Mouse (Mus musculus): ENCODE data around the gene Lpp. TPM values are rescaled to one million over a fixed set of nuclear protein-coding genes. Genes with fewer than 3 reads are reported as not detected.

Lpp gene
- total RNA-seq, 1 experiment from 2014 or later, result 24.1 TPM

DNA sequence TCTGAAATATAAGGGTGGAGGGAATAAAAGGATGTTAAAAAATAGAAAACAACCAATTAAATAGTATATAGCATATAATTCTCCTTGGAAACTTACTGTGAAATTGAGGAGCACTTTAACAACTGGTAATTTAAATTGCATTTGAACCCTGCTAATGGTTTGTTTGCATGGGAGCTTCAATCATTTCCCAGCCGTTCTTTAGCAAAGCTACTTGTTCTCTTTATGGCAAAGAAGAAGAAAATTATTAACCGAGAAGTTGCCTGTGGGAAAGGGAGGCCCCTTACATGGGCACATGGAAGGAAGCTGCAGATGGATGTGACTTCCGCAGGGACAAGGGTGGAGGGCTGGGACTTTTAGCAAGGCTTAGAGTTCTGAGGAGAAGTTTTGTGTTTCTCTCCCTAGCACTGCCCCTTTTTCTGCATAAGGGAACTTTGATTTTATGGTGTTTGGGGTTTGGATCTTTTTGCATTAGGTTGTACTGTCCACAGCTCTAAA, 62.1 kb downstream of the Lpp start:
- no peak for ATAC-seq (ENCODE audit: extremely low read depth, insufficient number of reproducible peaks, low FRiP score, poor library complexity, severe bottlenecking)

DNA sequence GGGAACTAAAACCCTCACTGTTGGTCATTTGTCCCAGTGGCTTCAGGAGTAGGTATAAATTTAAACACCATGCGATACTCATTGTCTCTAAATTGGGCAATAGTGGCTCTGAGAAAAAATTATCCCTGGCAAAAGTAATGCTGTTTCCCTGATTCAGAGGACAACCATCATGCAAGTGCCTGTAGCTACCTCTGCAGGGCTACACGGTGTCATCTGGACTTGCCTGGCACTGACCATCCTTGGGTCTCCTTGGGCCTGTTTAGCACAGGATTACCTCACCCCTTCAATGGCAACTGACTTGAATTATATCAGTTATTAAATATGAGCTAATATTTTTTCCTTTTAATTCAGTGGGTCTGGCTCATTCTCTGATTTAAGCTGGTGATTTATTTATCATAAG, 70.5 kb downstream of the Lpp start:
- no peak for ATAC-seq (ENCODE audit: extremely low read depth, insufficient number of reproducible peaks, low FRiP score, poor library complexity, severe bottlenecking)

DNA sequence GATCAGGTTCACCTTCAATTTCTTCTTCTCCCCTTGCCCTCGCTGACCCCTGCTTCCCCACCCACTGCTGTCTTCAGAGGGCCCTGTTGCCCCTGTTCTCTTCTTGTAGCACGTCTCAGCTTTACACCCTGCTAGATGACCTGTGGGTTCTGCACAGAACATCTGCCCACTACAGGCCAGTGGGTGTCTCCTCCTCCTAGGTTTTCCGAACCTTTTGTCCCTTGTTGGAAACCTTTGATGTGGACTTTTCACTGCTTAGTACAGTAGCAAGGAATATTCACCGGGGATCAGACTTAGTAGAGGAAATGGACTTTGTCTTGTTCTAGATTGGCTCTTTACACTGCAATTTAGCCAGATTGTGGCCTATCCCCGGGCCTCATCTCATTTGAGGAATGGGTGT, 71.1 kb downstream of the Lpp start:
- ATAC-seq (ENCODE audit: extremely low read depth, insufficient number of reproducible peaks, low FRiP score, poor library complexity, severe bottlenecking), result no peak

DNA sequence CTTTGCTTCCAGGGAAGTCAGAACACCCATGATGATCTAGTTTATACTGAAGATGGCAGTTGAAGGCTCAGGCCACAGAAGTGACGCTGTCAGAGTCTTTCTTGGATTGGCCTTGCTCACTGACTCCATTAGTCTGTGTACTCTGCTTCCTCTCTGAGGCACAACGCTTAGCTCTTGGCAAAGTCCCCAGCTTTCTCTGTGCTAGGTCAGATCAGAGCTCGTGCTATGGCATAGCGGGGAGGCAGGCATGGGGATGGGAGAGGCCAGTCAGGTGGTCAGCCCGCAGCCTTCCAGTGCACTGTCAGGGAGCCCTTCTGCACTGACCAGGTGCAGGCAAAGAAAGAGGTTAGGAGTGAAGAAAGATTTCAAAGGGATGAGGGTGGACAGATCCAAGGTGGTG, 72.3 kb downstream of the Lpp start:
- no peak for ATAC-seq (ENCODE audit: extremely low read depth, insufficient number of reproducible peaks, low FRiP score, poor library complexity, severe bottlenecking)

DNA sequence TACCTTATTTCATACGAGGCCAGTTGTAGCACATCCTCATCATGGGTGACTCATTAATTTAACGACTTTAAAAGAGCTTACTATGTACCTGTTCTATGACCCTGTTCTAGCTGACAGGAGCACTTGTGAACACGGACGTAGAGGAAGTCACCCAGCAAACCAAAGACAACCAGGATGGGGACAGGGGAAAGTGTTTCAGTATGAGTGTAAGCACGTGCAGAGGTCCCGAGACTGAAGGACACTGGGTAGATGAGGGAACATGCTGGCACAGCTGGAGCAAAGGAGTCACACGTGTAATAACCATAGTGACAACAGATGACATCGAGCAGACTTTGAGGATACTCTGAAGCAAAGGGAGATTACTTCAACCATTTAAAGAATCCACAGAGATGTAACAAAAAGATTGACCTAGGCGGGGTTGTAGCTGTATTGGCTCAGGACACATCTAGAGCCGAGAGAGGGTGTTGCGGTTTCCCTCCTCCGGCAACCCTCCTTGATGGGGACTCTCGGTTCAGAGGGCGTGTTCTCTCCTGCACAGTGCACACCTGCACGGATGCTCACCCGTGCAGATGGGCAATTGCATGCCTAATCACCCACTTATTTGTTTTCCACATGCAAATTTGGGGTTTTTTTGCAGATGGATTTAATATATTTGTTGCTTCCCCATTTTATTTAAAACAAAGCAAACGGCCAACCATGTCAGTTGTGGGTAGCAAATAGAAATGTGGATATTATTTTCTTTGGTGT, 74.4 kb downstream of the Lpp start:
- ATAC-seq (ENCODE audit: extremely low read depth, insufficient number of reproducible peaks, low FRiP score, poor library complexity, severe bottlenecking), result peak; percentile 71

DNA sequence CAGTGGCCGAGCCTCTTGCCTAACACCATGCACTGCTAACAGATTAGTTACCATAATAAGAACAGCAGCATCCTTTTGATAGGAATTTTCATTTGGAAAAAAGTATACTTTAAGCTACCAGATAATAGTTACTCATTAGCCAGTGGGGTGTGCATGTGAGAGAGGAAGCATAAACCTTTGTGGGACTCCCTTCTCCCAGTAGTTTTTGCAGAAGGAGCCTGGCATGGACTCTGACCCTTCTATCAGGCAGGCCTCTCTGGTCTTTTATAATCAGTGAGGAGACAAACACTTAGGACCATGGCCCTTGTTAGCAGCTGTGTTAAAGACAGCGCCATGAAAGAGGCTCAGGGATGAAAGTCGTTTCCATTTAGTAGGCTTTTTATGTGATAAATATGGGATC, 76.0 kb downstream of the Lpp start:
- ATAC-seq (ENCODE audit: extremely low read depth, insufficient number of reproducible peaks, low FRiP score, poor library complexity, severe bottlenecking), result no peak

DNA sequence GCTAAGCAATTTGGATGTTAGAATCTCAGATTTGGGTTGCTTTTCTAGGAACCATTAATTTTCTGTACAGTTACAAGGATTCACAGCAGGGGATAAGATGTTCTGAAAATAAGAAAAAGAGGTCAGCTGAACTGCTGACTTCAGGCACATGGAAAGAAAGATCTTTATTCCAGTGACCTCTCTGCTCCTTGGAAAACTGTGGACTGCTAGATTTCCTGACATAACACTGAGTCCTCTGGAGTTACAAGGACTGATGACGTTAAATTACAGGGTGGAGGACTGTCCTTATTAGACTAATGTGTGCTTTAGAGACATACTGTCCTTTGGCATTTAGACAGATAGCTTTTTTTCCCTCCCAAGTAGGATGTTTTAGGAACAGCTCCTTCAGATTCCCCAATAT, 77.3 kb downstream of the Lpp start:
- no peak for ATAC-seq (ENCODE audit: extremely low read depth, insufficient number of reproducible peaks, low FRiP score, poor library complexity, severe bottlenecking)

DNA sequence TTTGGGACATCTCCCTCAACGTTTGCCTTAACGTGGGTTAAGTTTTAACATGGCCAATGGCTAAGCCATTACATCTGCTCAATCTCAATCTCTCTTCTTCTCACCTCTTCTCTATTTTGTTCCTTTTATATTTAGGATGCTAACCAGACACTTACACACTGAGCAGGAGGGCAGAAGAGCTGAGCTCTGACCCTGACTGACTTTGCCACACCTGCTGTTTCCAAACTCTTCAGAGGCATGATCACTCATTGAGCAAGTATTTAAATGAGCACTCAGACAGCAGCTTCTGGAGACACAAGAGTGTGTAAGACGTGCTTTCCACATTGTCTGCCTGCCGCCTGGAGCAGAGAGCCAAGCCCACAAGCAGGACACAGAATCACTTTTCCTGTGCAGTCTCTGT, 77.7 kb downstream of the Lpp start:
- ATAC-seq (ENCODE audit: extremely low read depth, insufficient number of reproducible peaks, low FRiP score, poor library complexity, severe bottlenecking), result no peak

DNA sequence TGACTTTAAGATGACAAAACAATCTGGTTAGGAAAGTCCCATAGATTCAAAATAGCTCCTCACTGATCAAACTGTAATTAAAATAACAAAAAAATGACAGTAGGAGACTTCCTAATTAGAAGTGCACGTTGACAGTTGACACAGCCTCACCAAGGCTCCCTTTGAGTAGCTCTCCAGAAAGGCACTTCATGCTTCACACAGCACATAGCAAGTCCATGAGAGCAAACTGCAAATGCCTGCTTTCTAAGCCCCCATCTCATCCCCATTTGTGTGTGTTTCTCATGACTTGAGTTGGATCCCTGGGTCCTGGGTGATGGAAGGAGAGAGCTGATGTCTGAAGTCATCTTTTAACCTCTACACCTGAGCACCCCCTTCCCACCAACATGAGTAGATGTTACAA, 78.5 kb downstream of the Lpp start:
- ATAC-seq (ENCODE audit: extremely low read depth, insufficient number of reproducible peaks, low FRiP score, poor library complexity, severe bottlenecking), result no peak

DNA sequence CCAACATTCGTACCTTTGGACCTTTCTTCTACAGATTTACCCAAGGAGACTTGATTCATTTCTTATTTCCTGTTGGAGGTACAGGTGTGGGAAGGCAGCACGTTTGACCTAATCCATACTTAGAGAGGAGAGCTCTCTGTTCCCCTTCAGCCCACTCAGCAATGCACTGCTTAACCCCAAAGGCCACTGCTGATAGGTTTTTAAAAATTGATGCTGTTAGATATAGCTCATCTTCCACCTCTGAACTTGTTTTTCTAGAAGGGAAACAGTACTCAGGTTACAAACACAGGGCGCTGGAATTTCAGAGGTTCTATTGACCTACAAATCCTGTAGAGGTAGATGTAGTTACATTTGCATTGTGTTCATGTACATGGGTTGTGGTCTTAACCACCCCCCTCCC, 80.7 kb downstream of the Lpp start:
- ATAC-seq (ENCODE audit: extremely low read depth, insufficient number of reproducible peaks, low FRiP score, poor library complexity, severe bottlenecking), result no peak

DNA sequence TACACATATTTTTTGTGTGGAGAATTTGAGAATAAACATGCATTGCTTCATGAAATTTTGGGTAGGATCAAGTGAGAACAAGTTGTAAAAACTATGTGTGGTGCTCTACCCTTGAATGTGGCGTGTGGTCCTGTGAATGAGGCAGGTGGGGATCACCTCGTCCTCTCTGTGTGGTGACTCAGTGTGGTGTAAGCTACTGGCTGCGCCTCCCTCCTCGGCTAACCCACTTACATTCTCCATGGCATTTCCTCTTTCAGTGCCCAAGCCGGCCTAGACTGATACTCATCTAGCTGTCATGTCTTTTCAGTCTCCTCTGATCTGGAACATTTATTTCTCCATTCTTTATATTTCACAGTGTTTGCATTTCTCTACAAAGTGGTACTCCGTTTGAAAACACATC, 81.5 kb downstream of the Lpp start:
- peak; percentile 40; the same call in 1 of the 2 replicates for ATAC-seq (ENCODE audit: extremely low read depth, insufficient number of reproducible peaks, low FRiP score, poor library complexity, severe bottlenecking)

DNA sequence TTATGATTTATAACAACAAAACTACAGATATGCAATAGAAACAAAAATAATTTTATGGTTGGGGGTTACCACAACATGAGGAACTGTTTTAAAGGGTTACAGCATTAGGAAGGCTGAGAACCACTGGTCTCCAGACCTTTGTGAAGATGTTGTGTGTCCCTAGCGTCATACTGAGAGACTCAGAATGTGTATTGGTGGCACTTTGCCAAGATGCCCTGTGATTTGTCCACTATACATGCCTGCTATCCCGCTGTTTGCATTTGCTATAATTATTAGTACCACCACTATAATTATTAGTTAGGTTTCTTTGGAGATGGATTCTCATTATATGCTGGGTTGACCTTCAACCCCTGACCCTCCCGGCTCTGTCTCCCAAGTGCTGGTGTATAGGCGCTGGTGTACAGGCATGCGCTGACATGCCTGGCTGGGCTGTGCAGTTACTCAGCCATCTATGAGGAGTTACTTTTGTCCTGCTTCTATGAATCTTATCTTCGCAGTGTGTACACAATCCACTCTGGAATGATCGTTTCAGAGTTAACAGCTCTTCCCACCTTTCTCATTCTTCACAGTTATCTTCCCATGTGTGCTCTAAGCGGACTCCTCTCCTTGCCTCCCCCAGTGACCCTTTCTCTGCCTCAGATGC, 82.1 kb downstream of the Lpp start:
- no peak for ATAC-seq (ENCODE audit: extremely low read depth, insufficient number of reproducible peaks, low FRiP score, poor library complexity, severe bottlenecking)

DNA sequence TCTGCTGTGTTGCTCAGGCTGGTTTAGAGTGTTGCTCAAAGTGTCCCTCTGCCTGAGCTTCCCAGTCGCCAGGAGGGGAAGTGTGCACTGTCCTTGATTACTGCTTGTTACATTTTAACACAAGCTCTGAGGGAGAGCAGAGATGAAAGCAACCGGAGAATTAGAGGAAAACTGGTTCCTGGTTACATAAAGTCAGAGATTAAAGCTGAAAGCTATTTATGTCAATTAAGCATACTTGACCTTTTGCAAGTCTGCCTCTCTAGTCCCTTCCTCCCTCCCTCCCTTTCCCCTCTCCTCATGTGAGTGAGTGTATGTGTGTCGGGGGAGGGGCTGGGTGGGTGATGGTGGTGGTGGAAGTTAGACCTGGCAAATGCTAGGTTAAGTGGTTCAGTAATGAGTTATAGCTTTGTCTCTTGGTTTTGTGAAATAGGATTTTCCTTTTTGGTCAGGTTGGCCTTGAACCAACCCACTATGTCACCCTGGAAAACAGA, 83.6 kb downstream of the Lpp start:
- ATAC-seq (ENCODE audit: extremely low read depth, insufficient number of reproducible peaks, low FRiP score, poor library complexity, severe bottlenecking), result no peak

DNA sequence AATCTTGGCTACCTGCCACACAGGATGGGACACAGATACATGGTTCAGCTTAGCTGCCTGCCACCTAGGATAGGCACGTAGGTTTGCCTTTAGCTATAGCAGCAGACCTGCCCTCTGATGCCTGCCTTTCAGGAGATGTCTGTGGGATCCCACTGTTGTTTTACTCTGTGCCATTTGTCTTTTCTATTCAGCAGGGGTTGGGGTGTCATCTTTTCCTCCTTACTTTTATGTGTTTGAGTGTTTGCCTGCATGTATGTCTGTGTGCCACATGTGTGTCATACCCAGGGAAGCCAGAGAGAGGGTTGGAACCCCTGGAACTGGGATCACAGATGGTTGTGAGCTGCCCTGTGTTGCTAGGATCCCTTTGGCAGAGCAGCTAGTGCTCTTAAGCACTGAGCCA, 84.7 kb downstream of the Lpp start:
- no peak for ATAC-seq (ENCODE audit: extremely low read depth, insufficient number of reproducible peaks, low FRiP score, poor library complexity, severe bottlenecking)

DNA sequence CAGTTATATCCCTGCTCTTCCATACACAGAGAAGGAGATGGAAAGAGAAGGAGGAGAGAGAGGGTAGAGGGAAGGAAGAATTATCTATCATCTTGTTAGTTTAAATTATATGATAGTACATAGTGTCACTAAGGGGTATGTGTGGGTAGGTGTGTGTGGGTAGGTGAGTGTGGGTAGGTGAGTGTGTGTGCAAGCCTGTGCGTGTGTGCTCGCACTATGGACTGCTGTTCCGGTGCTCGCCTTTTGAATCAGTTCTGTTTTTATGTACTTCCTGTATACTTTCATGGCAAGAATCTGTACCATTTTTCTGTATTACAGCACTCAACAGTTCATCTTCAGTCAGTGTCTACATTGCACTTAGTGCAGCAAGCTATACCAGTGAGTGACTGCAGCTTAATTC, 85.5 kb downstream of the Lpp start:
- ATAC-seq (ENCODE audit: extremely low read depth, insufficient number of reproducible peaks, low FRiP score, poor library complexity, severe bottlenecking), result peak; percentile 45; the same call in 1 of the 2 replicates

DNA sequence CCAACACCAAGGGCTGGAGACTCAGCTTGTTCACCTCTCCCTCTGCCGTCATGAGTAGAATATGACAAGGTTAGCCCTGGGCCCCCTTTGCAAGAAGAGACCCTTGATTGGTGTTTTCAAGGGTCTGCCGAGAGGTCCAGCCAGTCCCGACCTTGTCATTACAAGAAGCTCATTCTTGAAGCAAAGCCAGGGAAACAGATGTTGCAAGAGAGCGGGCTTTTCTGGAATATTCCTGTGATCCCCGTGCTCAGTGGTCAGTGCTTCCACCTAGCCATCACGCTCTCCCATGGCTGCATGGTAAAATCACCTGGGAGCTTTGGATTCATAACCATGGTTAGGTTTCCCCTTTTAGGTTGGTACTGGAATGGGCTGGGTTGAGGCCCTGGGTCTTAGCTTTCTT, 89.3 kb downstream of the Lpp start:
- no peak for ATAC-seq (ENCODE audit: extremely low read depth, insufficient number of reproducible peaks, low FRiP score, poor library complexity, severe bottlenecking)

DNA sequence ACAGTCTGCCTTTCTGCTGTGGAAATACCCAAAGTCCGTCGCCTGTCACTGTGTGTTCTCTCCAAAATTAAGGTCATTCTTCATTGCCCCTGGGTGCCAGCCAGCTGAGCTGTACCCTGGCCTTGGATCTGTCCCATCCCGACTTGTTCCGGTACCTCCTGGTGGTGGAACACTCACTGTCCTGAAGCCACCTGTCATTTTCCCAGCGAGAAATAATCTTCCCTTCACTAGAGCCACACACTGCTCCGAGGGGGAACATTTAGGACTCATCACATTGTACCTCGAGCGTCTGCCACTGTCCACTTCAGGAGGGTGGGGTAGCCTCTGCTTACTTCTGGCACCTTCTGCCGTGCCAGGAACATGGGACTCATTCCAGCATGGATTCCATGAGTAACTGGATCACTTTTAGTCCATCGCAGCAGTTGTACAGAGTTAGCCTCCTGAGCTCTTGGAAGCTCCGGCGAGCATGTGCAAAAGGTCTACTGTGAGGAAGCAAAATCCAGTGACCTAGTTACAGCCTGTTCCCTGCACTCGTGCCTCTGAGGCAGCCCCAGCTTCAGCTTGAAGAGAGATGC, 90.3 kb downstream of the Lpp start:
- no peak for ATAC-seq (ENCODE audit: extremely low read depth, insufficient number of reproducible peaks, low FRiP score, poor library complexity, severe bottlenecking)

DNA sequence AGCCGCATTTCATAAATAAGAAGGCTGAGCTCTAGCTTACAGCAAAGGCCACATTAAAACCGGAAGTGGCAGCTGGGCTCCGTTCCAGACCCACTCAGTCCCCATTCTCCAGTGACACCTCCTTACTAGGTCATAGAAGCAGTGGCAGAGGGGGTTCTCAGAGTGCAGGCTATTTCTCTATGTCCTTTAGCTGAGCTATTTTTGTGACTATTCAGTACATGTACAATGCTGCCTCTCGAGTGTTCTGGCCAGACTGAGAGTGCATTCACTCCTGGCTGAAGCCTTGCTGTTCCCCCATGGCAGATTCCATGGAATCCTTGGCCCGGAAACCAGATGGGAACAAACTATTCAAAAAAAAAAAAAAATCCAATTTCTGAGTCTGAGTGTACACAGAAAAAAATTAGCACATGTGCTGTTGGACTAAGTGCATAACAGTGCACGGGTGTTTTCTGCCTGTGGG, 94.5 kb downstream of the Lpp start:
- peak; percentile 49 for ATAC-seq (ENCODE audit: extremely low read depth, insufficient number of reproducible peaks, low FRiP score, poor library complexity, severe bottlenecking)

DNA sequence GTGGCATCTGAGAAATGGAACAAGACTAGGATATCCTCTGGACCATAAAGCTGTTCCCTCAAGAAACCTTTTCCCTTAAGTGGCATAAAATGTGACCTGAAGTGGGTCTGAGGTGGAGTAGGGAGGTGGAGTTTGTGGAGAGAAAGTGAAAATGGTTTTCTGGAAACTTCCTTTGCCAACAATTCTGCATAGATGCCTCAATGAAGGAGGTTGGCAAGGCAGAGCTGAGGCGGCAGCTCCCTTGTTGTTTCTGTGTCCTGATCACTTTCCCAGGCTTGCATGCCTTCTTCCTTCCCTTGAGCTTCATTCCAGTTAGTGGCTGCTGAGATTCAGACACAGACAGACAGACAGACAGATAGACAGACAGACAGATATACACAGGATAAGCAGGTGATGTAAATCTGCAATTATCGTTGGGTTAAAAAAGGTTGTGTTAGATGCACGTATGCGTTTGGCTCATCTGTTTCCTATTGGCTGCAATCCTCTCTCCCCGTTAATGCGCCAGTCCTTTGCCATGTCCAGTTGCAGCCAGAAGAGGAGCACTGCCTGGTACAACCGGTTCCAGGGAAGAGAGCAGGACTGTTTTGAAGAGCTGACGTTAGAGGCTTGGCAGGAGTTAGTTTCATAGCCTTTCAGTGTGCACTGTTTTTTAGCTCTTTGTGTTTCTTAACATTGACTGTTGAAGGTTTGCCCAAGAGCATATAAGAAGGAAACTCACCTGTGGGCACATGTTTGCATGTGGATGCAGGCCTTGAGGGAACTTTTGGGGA, 96.4 kb downstream of the Lpp start:
- no peak for ATAC-seq (ENCODE audit: extremely low read depth, insufficient number of reproducible peaks, low FRiP score, poor library complexity, severe bottlenecking)
